Mouse (Mus musculus) lung, postnatal 0 days (tissue): ENCODE measurements around the gene Sgms1.

ENCODE experiments used
- CTCF ChIP-seq: IDR thresholded peaks from 2 replicates; pipeline ENCODE4 v1.5.1; 2016; ENCODE audit warnings: antibody characterized with exemption, mild to moderate bottlenecking
- EP300 ChIP-seq: IDR thresholded peaks from 2 replicates; pipeline ENCODE4 v1.6.1; 2016; ENCODE audit warnings: antibody characterized with exemption, mild to moderate bottlenecking, control low read depth

DNA sequence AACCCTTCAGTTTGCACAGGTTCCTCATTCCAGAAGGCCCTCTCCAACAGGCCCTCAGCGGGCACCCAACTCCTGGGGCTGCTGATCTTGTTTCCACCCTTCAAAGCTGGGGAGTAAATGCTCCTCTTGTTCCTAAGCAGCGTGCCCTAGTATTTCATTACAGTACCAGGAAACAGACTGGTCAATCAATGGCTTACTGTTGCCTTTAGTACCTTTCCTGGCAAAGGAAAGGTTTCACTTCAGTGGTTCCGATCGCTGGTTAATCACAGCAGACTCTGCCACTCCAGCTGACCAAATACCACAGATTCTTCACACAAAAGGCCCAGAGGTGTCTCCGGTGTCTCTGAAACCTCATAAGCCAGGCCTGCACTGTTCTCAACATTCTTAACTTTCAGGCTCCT is 200.5 kb downstream of the Sgms1 start:
- TF ChIP-seq CTCF, result no peak
- TF ChIP-seq EP300, result no peak
